Mouse (Mus musculus) embryonic facial prominence, embryonic 12.5 days (tissue): ENCODE data around the gene Odf3l1. TPM values are rescaled to one million over a fixed set of nuclear protein-coding genes. Genes with fewer than 3 reads are reported as not detected.
A peak's percentile ranks its signal among the peaks of the same experiment; 100 is the strongest.
"Not testable (repeated sequence)": the region's sequence is repeated elsewhere in the genome, so short reads cannot be mapped to it uniquely, and the experiment has no call there.

Source experiments
- ATAC-seq: fragments of 200-750 bp; cut with Nextera tagmentation; 2 replicates; pipeline ENCODE4 v1.8.0; 2017; ENCODE audit not compliant: insufficient number of reproducible peaks, insufficient read depth, low FRiP score, low TSS enrichment
- H3K27ac ChIP-seq: fragments of 300-500 bp; sonication (generic); 2 replicates; pipeline ENCODE4 v1.5.1; 2016; ENCODE audit warnings: mild to moderate bottlenecking
- H3K27me3 ChIP-seq: fragments of 300-500 bp; sonication (generic); 2 replicates; pipeline ENCODE4 v1.6.1; 2016; ENCODE audit warnings: mild to moderate bottlenecking, moderate library complexity
- H3K36me3 ChIP-seq: fragments of 300-500 bp; sonication (generic); 2 replicates; pipeline ENCODE4 v1.6.1; 2016; ENCODE audit warnings: mild to moderate bottlenecking
- H3K4me1 ChIP-seq: fragments of 300-500 bp; sonication (generic); 2 replicates; pipeline ENCODE4 v1.6.1; 2016
- H3K4me2 ChIP-seq: fragments of 300-500 bp; sonication (generic); replicated peaks from 2 replicates; pipeline ENCODE4 v1.6.1; 2016; ENCODE audit warnings: mild to moderate bottlenecking, moderate library complexity
- H3K4me3 ChIP-seq: fragments of 300-500 bp; sonication (generic); 2 replicates; pipeline ENCODE4 v1.5.1; 2016; ENCODE audit warnings: mild to moderate bottlenecking
- H3K9ac ChIP-seq: fragments of 300-500 bp; sonication (generic); 2 replicates; pipeline ENCODE4 v1.6.1; 2016; ENCODE audit warnings: mild to moderate bottlenecking, moderate library complexity
- H3K9me3 ChIP-seq: fragments of 300-500 bp; sonication (generic); 2 replicates; pipeline ENCODE4 v1.6.1; 2016; ENCODE audit warnings: mild to moderate bottlenecking, moderate library complexity
- WGBS: fragments of 180-500 bp; shearing (Covaris S2); methylation state at CpG from one replicate; pipeline ENCODE4 v1.1.7; 2016; 5-methylcytosine and 5-hydroxymethylcytosine counted together
- polyA plus RNA-seq: library from polyadenylated mRNA; unstranded; fragments of >200 nt; fragmentation: Nextera tagmentation; extraction: Ambion mirVana; gene quantifications from 2 replicates; pipeline ENCODE4 v1.2.1, GENCODE M21; 2016

The Odf3l1 gene
- polyA plus RNA-seq: 0.40 and 0.56 TPM in 2 replicates

DNA sequence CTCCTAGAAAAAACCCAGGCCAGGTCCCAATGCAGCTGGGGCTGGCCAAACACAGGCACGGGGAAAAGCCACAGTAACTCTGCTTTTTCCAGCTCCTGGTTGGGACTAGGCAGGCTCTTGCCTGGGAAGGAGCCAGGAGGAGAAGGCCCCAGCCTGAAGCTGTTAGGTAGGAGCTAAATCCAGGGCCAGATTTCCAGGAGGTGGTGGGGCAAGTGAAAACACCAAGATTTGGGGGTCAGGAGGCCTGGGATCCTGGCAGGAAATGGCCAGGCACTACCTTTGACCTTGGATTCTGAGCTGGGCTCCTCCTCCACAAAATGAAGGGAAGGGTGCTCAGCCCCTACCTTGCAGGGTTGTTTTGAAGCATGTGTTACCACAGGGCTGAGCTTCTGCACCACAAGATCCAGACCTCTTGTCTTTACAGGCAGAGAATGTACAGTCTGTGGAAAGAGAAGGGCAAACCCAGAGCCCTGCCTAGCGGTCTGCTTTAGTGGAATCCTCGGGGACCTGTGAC is at the start of gene Odf3l1:
TSS of gene Odf3l1 (minus strand) at position 464 of the 514 bp plus-strand sequence.
- 14% methylated on average over 3 of the region's 3 CpGs for WGBS

DNA sequence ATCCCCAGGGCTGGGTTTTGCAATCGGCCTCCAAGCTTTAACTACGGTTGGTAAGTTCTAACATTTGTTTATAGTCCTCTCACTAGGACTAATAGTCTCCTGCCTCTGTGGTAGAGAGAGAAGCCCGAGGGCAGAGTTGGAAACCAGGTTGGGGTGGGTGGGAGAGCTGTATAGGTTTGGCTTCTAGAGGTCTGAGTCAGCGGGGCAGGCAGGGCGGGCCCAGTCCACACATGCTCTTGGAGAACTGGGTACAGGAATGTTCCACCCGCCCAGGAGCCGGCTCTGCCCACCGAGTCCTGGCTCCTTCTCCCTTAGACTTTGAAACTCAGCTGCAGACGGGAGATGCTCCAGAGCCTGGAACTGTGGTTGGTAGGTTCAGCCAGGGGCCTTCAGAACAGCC is 49.5 kb upstream of the Odf3l1 start:
- ATAC-seq: no peak
- Histone ChIP-seq H3K36me3 (peaks cover 45% of the 10 kb centered on the region), H3K9ac (no peak overlapping the region), H3K27ac (no peak overlapping the region), H3K27me3 (no peaks in the 10 kb centered on the region), H3K4me3 (no peak overlapping the region), H3K4me1 (no peaks in the 10 kb centered on the region), H3K9me3 (no peaks in the 10 kb centered on the region), H3K4me2 (no peak overlapping the region)
- WGBS: 82% methylated on average over 9 of the region's 9 CpGs

More for the DNA sequence above, at the start of gene Odf3l1:
- Histone ChIP-seq H3K9ac (peak within 1 kb of the TSS; percentile 50), H3K4me3 (peak within 1 kb of the TSS; percentile 46), H3K27me3 (peaks cover 5% of the 10 kb centered on the region; the same call in 1 of the 2 replicates), H3K36me3 (no peaks in the 10 kb centered on the region), H3K4me1 (peaks cover 55% of the 10 kb centered on the region), H3K27ac (peak within 1 kb of the TSS; percentile 50), H3K9me3 (no peaks in the 10 kb centered on the region), H3K4me2 (peak within 1 kb of the TSS; percentile 68)
- ATAC-seq: no peak

GRCm38 (mm10) chr9:56911017-56911416 is 46.5 kb upstream of the Odf3l1 start:
- H3K4me1 ChIP-seq: no peaks in the 10 kb centered on the region
- no peak for ATAC-seq
- no peak overlapping the region for H3K9ac ChIP-seq
- no peak overlapping the region for H3K27ac ChIP-seq
- H3K4me3 ChIP-seq: no peak overlapping the region
- peaks cover 17% of the 10 kb centered on the region for H3K36me3 ChIP-seq
- H3K27me3 ChIP-seq: no peaks in the 10 kb centered on the region
- WGBS: 44% methylated on average over 1 of the region's 1 CpGs
- no peak overlapping the region for H3K4me2 ChIP-seq
- H3K9me3 ChIP-seq: no peaks in the 10 kb centered on the region

DNA sequence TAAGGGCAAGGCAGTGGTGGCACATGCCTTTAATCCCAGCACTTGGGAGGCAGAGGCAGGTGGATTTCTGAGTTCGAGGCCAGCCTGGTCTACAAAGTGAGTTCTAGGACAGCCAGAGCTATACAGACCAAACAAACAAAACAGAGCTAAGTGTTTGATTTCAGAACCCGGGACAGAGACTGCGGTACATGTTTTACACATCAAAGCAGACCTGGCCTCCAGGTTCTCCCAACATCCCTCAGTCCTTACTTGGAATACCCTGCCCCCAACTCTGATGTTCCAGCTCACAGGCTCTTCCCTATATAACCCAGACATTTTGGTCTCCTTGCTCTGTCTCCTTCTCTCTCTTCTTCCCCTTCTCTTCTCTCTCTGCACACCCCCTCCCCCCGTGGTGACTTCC is 45.5 kb upstream of the Odf3l1 start:
- H3K27ac ChIP-seq, H3K9me3 ChIP-seq, ATAC-seq, H3K27me3 ChIP-seq, H3K36me3 ChIP-seq, H3K4me2 ChIP-seq, H3K4me1 ChIP-seq, H3K9ac ChIP-seq, H3K4me3 ChIP-seq: not testable (repeated sequence)
- WGBS: 46% methylated on average over 4 of the region's 4 CpGs

DNA sequence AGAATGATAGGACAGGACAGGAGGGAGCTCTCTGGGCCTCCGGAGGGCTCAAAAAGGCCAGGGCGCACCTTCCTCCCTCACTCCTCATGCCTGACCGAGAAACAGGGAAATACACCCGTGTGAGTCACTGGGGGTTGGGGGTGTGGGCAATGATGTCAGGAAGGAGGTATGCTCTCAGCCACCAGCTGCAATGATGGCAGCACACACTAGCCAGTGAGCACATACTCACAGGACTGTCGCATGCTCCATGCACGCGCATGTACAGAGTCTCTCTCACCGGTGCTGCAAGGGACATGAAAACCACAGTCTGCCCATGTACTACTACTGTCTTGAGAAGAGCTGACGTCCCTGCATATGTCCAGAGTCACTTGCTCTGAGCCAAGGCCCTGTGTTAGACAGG is 43.1 kb upstream of the Odf3l1 start:
- Histone ChIP-seq H3K36me3 (no peaks in the 10 kb centered on the region), H3K4me1 (no peaks in the 10 kb centered on the region), H3K4me2 (no peak overlapping the region), H3K9ac (no peak overlapping the region), H3K27me3 (no peaks in the 10 kb centered on the region), H3K27ac (no peak overlapping the region), H3K9me3 (no peaks in the 10 kb centered on the region), H3K4me3 (no peak overlapping the region)
- ATAC-seq: no peak
- WGBS: 86% methylated on average over 9 of the region's 9 CpGs

DNA sequence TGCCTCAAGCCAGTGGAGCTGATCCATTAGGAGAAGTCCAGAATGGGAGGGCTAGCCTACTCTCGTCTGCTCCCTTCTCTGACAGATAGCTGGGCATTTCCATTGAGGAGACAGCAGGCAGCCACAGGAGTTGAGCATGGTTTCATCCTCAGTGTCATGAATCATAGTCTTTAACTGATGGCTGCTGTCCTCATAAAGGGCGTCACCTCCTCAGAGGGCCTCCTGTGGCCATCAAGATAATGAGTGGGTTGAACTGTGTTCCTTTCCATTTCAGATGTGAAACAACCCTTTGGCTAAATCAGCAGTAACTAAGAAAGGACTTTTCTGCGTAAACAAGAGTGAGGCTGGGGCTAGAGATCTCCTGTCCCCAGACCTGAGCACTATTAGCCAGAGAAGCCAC is 39.2 kb upstream of the Odf3l1 start:
- H3K9ac ChIP-seq: no peak overlapping the region
- no peaks in the 10 kb centered on the region for H3K36me3 ChIP-seq
- H3K4me3 ChIP-seq: no peak overlapping the region
- H3K27ac ChIP-seq: no peak overlapping the region
- ATAC-seq: no peak
- H3K27me3 ChIP-seq: no peaks in the 10 kb centered on the region
- H3K9me3 ChIP-seq: no peaks in the 10 kb centered on the region
- no peak overlapping the region for H3K4me2 ChIP-seq
- peaks cover 9% of the 10 kb centered on the region for H3K4me1 ChIP-seq
- WGBS: 89% methylated on average over 3 of the region's 3 CpGs

DNA sequence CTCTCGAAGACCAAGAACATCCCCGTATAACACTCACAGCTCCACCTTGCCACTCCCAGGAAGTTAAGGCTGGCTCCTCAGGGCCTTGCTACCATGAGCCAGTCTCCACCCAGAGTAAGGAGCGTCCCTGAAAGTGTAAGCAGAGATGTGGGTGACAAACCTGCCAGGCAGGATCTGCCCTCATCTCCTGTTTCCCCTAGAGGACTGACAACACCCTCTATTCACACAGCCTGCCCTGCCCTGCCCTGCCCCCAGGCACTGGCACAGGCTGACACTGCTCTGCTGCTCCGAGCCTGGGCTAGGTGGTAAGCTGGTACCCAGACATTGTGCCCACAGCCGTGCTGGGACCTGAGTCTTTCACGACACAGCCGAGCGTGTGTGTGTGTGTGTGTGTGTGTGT is 36.7 kb upstream of the Odf3l1 start:
- Histone ChIP-seq H3K4me2 (no peak overlapping the region), H3K4me1 (peaks cover 9% of the 10 kb centered on the region), H3K4me3 (no peak overlapping the region), H3K27me3 (no peaks in the 10 kb centered on the region), H3K36me3 (no peaks in the 10 kb centered on the region), H3K27ac (no peak overlapping the region), H3K9me3 (no peaks in the 10 kb centered on the region), H3K9ac (no peak overlapping the region)
- ATAC-seq: peak; percentile 48; the same call in 1 of the 2 replicates
- WGBS: 46% methylated on average over 8 of the region's 8 CpGs

GRCm38 (mm10) chr9:56900571-56900970 is 36.1 kb upstream of the Odf3l1 start:
- no peak overlapping the region for H3K27ac ChIP-seq
- WGBS: 25% methylated on average over 9 of the region's 9 CpGs

GRCm38 (mm10) chr9:56900060-56900459 is 35.6 kb upstream of the Odf3l1 start:
- H3K9me3 ChIP-seq: no peaks in the 10 kb centered on the region
- no peak overlapping the region for H3K27ac ChIP-seq
- no peaks in the 10 kb centered on the region for H3K36me3 ChIP-seq
- no peak for ATAC-seq
- no peak overlapping the region for H3K9ac ChIP-seq
- H3K27me3 ChIP-seq: no peaks in the 10 kb centered on the region
- H3K4me3 ChIP-seq: no peak overlapping the region
- peaks cover 9% of the 10 kb centered on the region for H3K4me1 ChIP-seq
- no peak overlapping the region for H3K4me2 ChIP-seq

More at GRCm38 (mm10) chr9:56900571-56900970, 36.1 kb upstream of the Odf3l1 start:
- Histone ChIP-seq H3K4me2 (no peak overlapping the region), H3K36me3 (no peaks in the 10 kb centered on the region), H3K27me3 (no peaks in the 10 kb centered on the region), H3K4me3 (no peak overlapping the region), H3K4me1 (peaks cover 9% of the 10 kb centered on the region), H3K9ac (no peak overlapping the region), H3K9me3 (no peaks in the 10 kb centered on the region)
- no peak for ATAC-seq

GRCm38 (mm10) chr9:56899409-56899808 is 34.9 kb upstream of the Odf3l1 start:
- H3K27ac ChIP-seq: no peak overlapping the region
- ATAC-seq: no peak
- H3K4me1 ChIP-seq: peaks cover 9% of the 10 kb centered on the region
- H3K4me3 ChIP-seq: no peak overlapping the region
- whole genome bisulfite sequencing: 60% methylated on average over 11 of the region's 11 CpGs
- H3K9ac ChIP-seq: no peak overlapping the region
- H3K4me2 ChIP-seq: no peak overlapping the region
- H3K36me3 ChIP-seq: no peaks in the 10 kb centered on the region
- no peaks in the 10 kb centered on the region for H3K27me3 ChIP-seq
- H3K9me3 ChIP-seq: no peaks in the 10 kb centered on the region

DNA sequence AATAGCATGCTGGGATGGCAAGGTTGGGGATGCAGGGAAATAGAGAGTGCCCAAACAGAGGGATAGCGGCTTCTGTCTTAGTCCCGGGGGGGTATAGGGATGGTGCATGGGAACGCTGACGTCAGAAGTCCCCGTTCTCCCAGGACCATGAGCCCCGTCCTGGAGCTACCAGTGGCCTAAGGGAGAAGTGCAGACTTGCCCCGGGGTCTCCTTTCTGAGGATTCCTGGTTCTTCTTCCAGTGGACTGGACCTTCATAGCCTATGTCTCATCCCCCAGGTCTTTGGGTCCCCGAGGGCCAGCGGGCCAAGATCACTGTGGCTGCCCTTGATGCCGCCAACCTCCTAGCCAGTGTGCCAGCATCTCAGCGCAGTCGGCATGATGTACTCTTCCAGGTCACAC is 32.3 kb upstream of the Odf3l1 start:
- Histone ChIP-seq H3K9me3 (no peaks in the 10 kb centered on the region), H3K9ac (no peak overlapping the region), H3K4me1 (peaks cover 17% of the 10 kb centered on the region), H3K4me2 (no peak overlapping the region), H3K27me3 (no peaks in the 10 kb centered on the region), H3K36me3 (no peaks in the 10 kb centered on the region), H3K4me3 (no peak overlapping the region), H3K27ac (no peak overlapping the region)
- ATAC-seq: no peak
- WGBS: 90% methylated on average over 12 of the region's 12 CpGs

DNA sequence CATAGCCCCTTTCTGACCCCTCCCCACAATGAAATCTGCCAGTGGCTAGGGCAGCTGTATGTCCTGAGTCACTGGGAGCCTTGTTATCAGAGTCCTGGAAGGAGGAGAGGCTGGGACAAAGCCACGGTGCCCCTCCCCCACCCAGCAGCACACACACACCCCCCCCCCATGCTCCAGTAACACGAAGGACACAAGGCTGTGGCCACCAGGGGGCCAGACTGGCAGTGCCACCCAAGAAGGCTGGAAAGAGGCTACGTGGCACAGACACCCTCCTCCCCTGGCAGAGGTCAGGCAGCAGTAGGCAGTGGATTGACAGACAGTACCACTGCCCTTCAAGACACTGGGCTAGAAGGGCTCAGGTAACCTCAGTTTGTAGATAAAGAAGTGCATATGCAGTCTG is 29.5 kb upstream of the Odf3l1 start:
- no peak overlapping the region for H3K27ac ChIP-seq
- no peaks in the 10 kb centered on the region for H3K27me3 ChIP-seq
- H3K4me3 ChIP-seq: no peak overlapping the region
- H3K9ac ChIP-seq: no peak overlapping the region
- peaks cover 8% of the 10 kb centered on the region for H3K4me1 ChIP-seq
- no peak for ATAC-seq
- H3K4me2 ChIP-seq: no peak overlapping the region
- H3K36me3 ChIP-seq: 0 out of 2 replicates have a peak, but pooled peaks cover 3% of the 10 kb centered on the region
- WGBS: 20% methylated on average over 3 of the region's 3 CpGs
- H3K9me3 ChIP-seq: no peaks in the 10 kb centered on the region

DNA sequence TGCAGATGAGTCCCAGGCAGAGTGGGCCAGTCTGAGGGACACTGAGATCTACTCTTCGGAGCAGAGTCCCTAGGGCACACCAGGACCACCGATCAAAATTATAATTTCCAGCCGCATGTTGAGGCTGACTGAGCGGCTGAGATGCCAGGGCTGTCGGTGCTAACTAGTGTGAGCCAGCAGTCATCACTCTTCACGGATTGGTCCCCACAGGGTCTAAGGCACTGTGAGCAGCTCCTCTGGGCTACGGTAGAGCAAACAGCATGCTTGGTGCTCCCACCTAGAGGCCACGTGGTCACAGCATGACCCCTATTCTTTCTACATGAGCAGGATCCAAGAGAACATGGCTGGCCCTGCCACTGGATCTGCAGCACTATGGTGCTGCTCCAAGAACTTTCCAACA is 28.8 kb upstream of the Odf3l1 start:
- no peak overlapping the region for H3K9ac ChIP-seq

More for the DNA sequence above, 28.8 kb upstream of the Odf3l1 start:
- H3K36me3 ChIP-seq: 0 out of 2 replicates have a peak, but pooled peaks cover 8% of the 10 kb centered on the region
- H3K4me3 ChIP-seq: no peak overlapping the region
- no peak for ATAC-seq
- H3K4me1 ChIP-seq: peaks cover 8% of the 10 kb centered on the region
- WGBS: 62% methylated on average over 8 of the region's 8 CpGs
- H3K4me2 ChIP-seq: no peak overlapping the region
- H3K27me3 ChIP-seq: no peaks in the 10 kb centered on the region
- no peak overlapping the region for H3K27ac ChIP-seq
- H3K9me3 ChIP-seq: no peaks in the 10 kb centered on the region
